Mouse (Mus musculus) forebrain, embryonic 11.5 days (tissue): ENCODE measurements around the gene Disp1. TPM values are rescaled to one million over a fixed set of nuclear protein-coding genes. Genes with fewer than 3 reads are reported as not detected.

Experiments
- ATAC-seq: fragments of 200-750 bp; cut with Nextera tagmentation; replicated peaks from 2 replicates; pipeline ENCODE4 v1.8.0; 2017; ENCODE audit warnings: moderate TSS enrichment; ENCODE audit not compliant: low FRiP score
- DNase-seq: peaks from one replicate; pipeline ENCODE4 v3.0.0-alpha.2; 2017; ENCODE audit warnings: low spot score
- H3K27ac ChIP-seq: fragments of 300-500 bp; sonication (generic); 2 replicates; pipeline ENCODE4 v1.5.1; 2014; ENCODE audit warnings: low read depth, low read length
- H3K27me3 ChIP-seq: fragments of 300-500 bp; sonication (generic); 2 replicates; pipeline ENCODE4 v1.6.1; 2014; ENCODE audit warnings: mild to moderate bottlenecking, low read length, mixed read lengths; ENCODE audit not compliant: control insufficient read depth, insufficient read depth
- H3K36me3 ChIP-seq: fragments of 300-500 bp; sonication (generic); 2 replicates; pipeline ENCODE4 v1.6.1; 2014; ENCODE audit warnings: mild to moderate bottlenecking, low read length, moderate library complexity, mixed read lengths; ENCODE audit not compliant: control insufficient read depth, insufficient read depth
- H3K4me1 ChIP-seq: fragments of 300-500 bp; sonication (generic); replicated peaks from 2 replicates; pipeline ENCODE4 v1.6.1; 2014; ENCODE audit warnings: low read length, mixed read lengths; ENCODE audit not compliant: control insufficient read depth, insufficient read depth
- H3K4me2 ChIP-seq: fragments of 300-500 bp; sonication (generic); 2 replicates; pipeline ENCODE4 v1.6.1; 2014; ENCODE audit warnings: low read depth, mild to moderate bottlenecking, low read length, moderate library complexity, mixed read lengths; ENCODE audit not compliant: severe bottlenecking
- H3K4me3 ChIP-seq: fragments of 300-500 bp; sonication (generic); 2 replicates; pipeline ENCODE4 v1.5.1; 2014; ENCODE audit warnings: low read depth, low read length
- H3K9ac ChIP-seq: fragments of 300-500 bp; sonication (generic); 2 replicates; pipeline ENCODE4 v1.6.1; 2014; ENCODE audit warnings: low read length
- H3K9me3 ChIP-seq: fragments of 300-500 bp; sonication (generic); 2 replicates; pipeline ENCODE4 v1.6.1; 2016; ENCODE audit warnings: low read length, mixed read lengths; ENCODE audit not compliant: control insufficient read depth
- WGBS: fragments of 180-500 bp; shearing (Covaris S2); extraction: QIAGEN DNeasy Blood & Tissue Kit; methylation state at CpG from one replicate; pipeline ENCODE4 v1.1.7; 2014; 5-methylcytosine and 5-hydroxymethylcytosine counted together
- polyA plus RNA-seq: library from polyadenylated mRNA; unstranded; fragments of >200 nt; fragmentation: Nextera tagmentation; extraction: Ambion mirVana; gene quantifications from 2 replicates; pipeline ENCODE4 v1.2.1, GENCODE M21; 2014

Disp1 gene
- polyA plus RNA-seq, 1 experiment from 2014 or later, result 11.4 TPM

GRCm38 (mm10) chr1:183163512-183164189, 57.7 kb downstream of the Disp1 start:
- Histone ChIP-seq H3K9ac (no peak overlapping the region), H3K4me2 (no peak overlapping the region), H3K27ac (no peak overlapping the region), H3K4me1 (no peaks in the 10 kb centered on the region), H3K36me3 (no peaks in the 10 kb centered on the region), H3K27me3 (no peaks in the 10 kb centered on the region), H3K4me3 (no peak overlapping the region), H3K9me3 (no peaks in the 10 kb centered on the region)
- ATAC-seq, result no peak
- WGBS, result 91% methylated on average over 5 of the region's 5 CpGs
- DNase-seq, result no peak

GRCm38 (mm10) chr1:183161057-183161456, 60.3 kb downstream of the Disp1 start:
- H3K36me3 ChIP-seq, result no peaks in the 10 kb centered on the region
- H3K4me2 ChIP-seq, result no peak overlapping the region
- ATAC-seq (no peak), DNase-seq (no peak)
- H3K27me3 ChIP-seq, result no peaks in the 10 kb centered on the region
- H3K27ac ChIP-seq, result no peak overlapping the region
- no peak overlapping the region for H3K9ac ChIP-seq
- WGBS, result 87% methylated on average over 11 of the region's 11 CpGs
- H3K4me3 ChIP-seq, result no peak overlapping the region
- no peaks in the 10 kb centered on the region; the same call in 1 of the 2 replicates for H3K9me3 ChIP-seq
- H3K4me1 ChIP-seq, result no peaks in the 10 kb centered on the region

- Histone ChIP-seq H3K27me3 (no peaks in the 10 kb centered on the region), H3K9me3 (no peaks in the 10 kb centered on the region; the same call in 1 of the 2 replicates), H3K36me3 (no peaks in the 10 kb centered on the region), H3K4me1 (no peaks in the 10 kb centered on the region), H3K4me3 (no peak overlapping the region), H3K27ac (no peak overlapping the region), H3K9ac (no peak overlapping the region), H3K4me2 (no peak overlapping the region)
- no peak for DNase-seq
- no peak for ATAC-seq
- WGBS, result 96% methylated on average over 6 of the region's 6 CpGs
Measured at GRCm38 (mm10) chr1:183160188-183160587, 61.1 kb downstream of the Disp1 start.

GRCm38 (mm10) chr1:183159183-183159582, 62.1 kb downstream of the Disp1 start:
- no peaks in the 10 kb centered on the region for H3K4me1 ChIP-seq
- ATAC-seq (no peak), DNase-seq (no peak)
- no peaks in the 10 kb centered on the region; the same call in 1 of the 2 replicates for H3K9me3 ChIP-seq
- no peak overlapping the region for H3K9ac ChIP-seq
- H3K36me3 ChIP-seq, result no peaks in the 10 kb centered on the region
- no peak overlapping the region for H3K27ac ChIP-seq
- no peak overlapping the region for H3K4me3 ChIP-seq
- no peaks in the 10 kb centered on the region for H3K27me3 ChIP-seq
- no peak overlapping the region for H3K4me2 ChIP-seq
- 79% methylated on average over 7 of the region's 7 CpGs for WGBS

GRCm38 (mm10) chr1:183155600-183155999, 65.7 kb downstream of the Disp1 start:
- Histone ChIP-seq H3K9ac (no peak overlapping the region), H3K36me3 (no peaks in the 10 kb centered on the region), H3K27ac (no peak overlapping the region), H3K4me1 (peaks cover under 1% of the 10 kb centered on the region), H3K4me2 (no peak overlapping the region), H3K9me3 (no peaks in the 10 kb centered on the region; the same call in 1 of the 2 replicates), H3K4me3 (no peak overlapping the region), H3K27me3 (no peaks in the 10 kb centered on the region)
- DNase-seq (no peak), ATAC-seq (no peak)
- 75% methylated on average over 5 of the region's 5 CpGs for WGBS

GRCm38 (mm10) chr1:183154296-183155204, 66.8 kb downstream of the Disp1 start:
- no peaks in the 10 kb centered on the region for H3K36me3 ChIP-seq
- DNase-seq (no peak), ATAC-seq (no peak)
- H3K27me3 ChIP-seq, result no peaks in the 10 kb centered on the region
- H3K9ac ChIP-seq, result no peak overlapping the region
- 63% methylated on average over 7 of the region's 7 CpGs for WGBS
- no peak overlapping the region for H3K27ac ChIP-seq
- H3K4me2 ChIP-seq, result no peak overlapping the region
- no peak overlapping the region for H3K4me3 ChIP-seq
- no peaks in the 10 kb centered on the region; the same call in 1 of the 2 replicates for H3K9me3 ChIP-seq
- peaks cover 5% of the 10 kb centered on the region for H3K4me1 ChIP-seq

- peaks cover 5% of the 10 kb centered on the region for H3K4me1 ChIP-seq
- ATAC-seq (no peak), DNase-seq (no peak)
- no peaks in the 10 kb centered on the region; the same call in 1 of the 2 replicates for H3K9me3 ChIP-seq
- H3K4me2 ChIP-seq, result no peak overlapping the region
- no peaks in the 10 kb centered on the region for H3K27me3 ChIP-seq
- H3K9ac ChIP-seq, result no peak overlapping the region
- 95% methylated on average over 4 of the region's 4 CpGs for WGBS
- no peak overlapping the region for H3K27ac ChIP-seq
- H3K4me3 ChIP-seq, result no peak overlapping the region
- no peaks in the 10 kb centered on the region for H3K36me3 ChIP-seq
Measured at GRCm38 (mm10) chr1:183153354-183153753, 68.0 kb downstream of the Disp1 start.

- Histone ChIP-seq H3K9ac (no peak overlapping the region), H3K9me3 (no peaks in the 10 kb centered on the region), H3K27me3 (no peaks in the 10 kb centered on the region), H3K36me3 (no peaks in the 10 kb centered on the region), H3K27ac (no peak overlapping the region), H3K4me3 (no peak overlapping the region), H3K4me2 (no peak overlapping the region), H3K4me1 (peaks cover 12% of the 10 kb centered on the region)
- ATAC-seq (no peak), DNase-seq (no peak)
- 83% methylated on average over 12 of the region's 12 CpGs for WGBS
Measured at GRCm38 (mm10) chr1:183151510-183152319, 69.6 kb downstream of the Disp1 start.
